Mouse (Mus musculus) urinary bladder, adult 18-20 months (tissue): ENCODE results near the gene Msln.

Source experiments
- DNase-seq, 2 experiments: peaks; one replicate each; pipeline ENCODE4 v3.0.0; 2022; ENCODE audit warnings: low spot score in 2 of 2, mixed read lengths in 2 of 2

Gene Msln

GRCm38 (mm10) chr17:25754241-25754640, at the start of gene Msln:
Msln (minus strand) TSS chr17:25754378.
- no peak for DNase-seq

DNA sequence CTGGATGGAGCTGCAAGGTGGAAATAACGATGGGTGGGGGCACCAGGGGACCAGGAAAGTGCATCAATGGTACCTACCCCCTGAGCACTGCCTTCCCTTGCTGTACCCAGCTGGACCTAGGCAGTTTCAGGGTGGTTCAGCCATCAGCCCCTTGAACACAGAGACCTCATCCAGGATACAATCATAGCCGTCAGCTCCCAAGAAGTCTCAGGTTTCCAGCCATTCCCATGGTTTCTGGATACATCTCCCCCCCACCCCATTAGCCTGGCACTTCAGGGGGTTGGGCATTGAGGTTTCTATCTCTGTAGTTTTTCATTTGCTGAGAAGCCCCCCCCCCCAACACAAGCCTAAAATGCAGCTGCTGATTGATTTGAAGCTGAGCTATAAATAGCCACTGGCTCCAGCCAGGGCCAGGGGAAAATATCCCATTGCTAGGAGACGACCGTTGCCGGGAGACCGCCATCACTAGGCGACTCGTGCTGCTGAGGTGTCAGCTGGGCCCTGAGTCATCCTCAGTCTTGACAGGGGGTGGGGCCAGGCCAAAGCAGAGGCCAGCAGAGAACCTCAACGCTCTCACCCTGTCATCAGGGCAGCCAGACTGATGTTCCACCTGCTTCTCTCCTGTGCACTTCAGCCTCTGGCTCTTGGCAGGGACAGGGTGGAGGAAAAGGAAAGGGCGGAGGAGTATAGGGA, 48.8 kb upstream of the Msln start:
- DNase-seq = no peak

DNA sequence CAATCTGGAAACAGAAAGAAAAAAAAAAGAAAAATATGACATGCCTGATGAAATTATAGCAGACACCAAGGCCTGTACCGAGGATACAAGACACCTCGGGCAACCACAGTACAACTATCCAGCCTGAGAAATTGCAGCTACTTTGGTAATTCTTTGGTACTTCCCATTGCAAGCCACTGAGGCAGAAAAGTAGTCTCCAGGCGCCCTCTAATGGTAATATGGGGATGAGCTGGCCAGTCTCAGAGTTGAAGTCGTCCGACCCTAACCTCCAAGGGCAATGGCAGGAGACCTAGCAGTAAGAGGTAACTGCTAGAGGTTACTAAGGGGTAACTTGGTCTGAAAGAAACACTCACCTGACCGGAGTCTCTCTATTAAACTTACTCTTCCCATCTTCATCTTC, 46.9 kb upstream of the Msln start:
- DNase-seq = peak in 1 of 2 experiments; percentile 39

- peak; percentile 74 to 82 for DNase-seq
Measured at GRCm38 (mm10) chr17:25796951-25797369, 42.8 kb upstream of the Msln start, which contains the start of gene Metrn. Metrn (minus strand) TSS chr17:25797136.

DNA sequence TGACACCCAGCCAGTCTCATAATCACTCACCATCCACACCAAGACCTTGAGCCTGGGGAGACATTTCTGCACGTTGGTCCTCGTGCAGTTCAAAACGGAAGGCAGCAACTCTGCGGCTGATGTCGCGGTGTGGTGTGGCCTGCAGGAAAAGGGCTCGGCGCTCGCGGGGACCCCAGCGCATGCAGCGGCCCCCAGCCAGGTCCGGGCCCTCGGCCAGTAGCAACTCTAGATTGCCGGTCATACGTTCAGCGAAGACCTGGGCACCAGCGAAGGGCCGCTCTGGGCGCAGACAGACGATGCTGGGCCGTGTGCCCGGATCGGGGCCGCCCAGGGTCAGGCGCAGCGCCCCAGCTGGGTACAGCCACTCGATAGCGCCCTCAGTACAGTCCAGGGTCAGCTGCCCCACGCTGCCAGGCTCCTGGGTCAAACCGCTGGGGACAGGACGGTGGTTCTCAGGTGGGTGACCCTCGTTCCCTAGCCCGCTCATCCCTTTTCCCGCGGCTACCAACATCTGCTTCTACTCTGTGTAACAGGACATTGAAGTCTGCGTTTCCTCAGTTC, 42.1 kb upstream of the Msln start:
- DNase-seq = no peak

- no peak for DNase-seq
Measured at GRCm38 (mm10) chr17:25795609-25796092, 41.5 kb upstream of the Msln start, which contains the start of gene AC134908.4. AC134908.4 (minus strand) TSS chr17:25795659.

DNA sequence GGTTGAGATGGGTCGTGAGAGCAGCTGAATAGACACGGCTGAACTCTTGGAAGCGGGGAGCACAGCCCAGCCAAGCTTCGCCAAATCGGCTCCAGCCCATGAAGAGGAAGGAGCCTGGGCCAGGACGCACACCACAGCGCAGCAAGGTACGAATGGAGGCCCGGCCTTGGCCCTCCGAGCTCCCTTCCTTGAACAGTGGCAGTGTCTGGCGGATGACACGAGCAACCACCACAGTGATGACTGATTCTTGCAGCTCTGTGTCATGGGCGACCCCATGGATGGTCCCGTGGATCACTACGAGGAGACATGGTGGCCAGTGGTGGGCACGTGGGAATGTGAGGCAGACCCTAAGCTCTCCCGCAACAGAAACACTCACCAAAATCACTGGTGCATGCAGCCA, 40.8 kb upstream of the Msln start:
- no peak for DNase-seq

- no peak for DNase-seq
Measured at GRCm38 (mm10) chr17:25794197-25794596, 40.0 kb upstream of the Msln start.

GRCm38 (mm10) chr17:25792615-25793014, 38.4 kb upstream of the Msln start, which contains the start of gene Fam173a:
Fam173a (minus strand) TSS chr17:25792901.
- DNase-seq = peak in 1 of 2 experiments; percentile 43

DNA sequence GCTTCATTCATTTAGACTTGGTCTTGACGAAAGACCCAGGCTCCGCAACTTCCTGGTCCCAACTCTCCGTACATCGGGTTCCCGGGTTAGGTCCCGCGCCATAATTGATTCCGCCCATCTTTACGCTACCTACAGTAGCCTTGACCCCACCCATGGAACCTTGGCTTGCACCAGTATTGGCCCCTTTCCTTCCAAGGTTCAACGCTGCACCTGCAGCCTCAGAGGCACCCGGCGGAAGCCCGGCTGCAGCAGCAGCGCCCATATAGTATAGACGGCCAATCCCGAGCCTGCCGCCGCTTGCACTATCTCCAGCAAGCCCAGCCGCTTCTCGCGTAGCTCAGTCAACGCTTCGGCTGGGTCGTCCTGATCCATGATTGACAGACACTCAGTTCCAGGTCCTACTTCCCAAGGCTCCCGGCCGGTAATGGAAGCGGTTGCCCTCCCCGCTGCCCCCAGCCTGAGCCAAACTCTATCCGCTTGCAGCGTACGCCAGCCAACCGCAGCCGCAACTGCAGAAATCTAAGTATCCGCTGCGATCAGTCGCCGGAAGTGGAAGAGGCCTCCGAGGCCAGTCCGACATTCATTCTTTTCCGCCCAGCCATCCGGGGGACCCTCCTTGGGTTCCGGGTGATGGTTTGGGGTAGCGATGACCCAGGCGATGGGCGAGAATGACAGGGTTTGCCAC, 37.8 kb upstream of the Msln start:
- DNase-seq = peak; percentile 74 to 87

- DNase-seq = no peak
Measured at GRCm38 (mm10) chr17:25791320-25791842, 37.2 kb upstream of the Msln start.

GRCm38 (mm10) chr17:25786781-25787504, 32.8 kb upstream of the Msln start:
- DNase-seq = no peak

GRCm38 (mm10) chr17:25786280-25786679, 32.1 kb upstream of the Msln start, which contains the start of gene Ccdc78:
Ccdc78 (plus strand) TSS chr17:25786580.
- no peak for DNase-seq

- peak; percentile 90 to 94 for DNase-seq
Measured at GRCm38 (mm10) chr17:25785281-25785745, 31.1 kb upstream of the Msln start, which contains the start of gene Haghl. Haghl (minus strand) TSS chr17:25785673.

- no peak for DNase-seq
Measured at GRCm38 (mm10) chr17:25783861-25784574, 29.8 kb upstream of the Msln start.

- DNase-seq = no peak
Measured at GRCm38 (mm10) chr17:25783086-25783485, 28.9 kb upstream of the Msln start.

GRCm38 (mm10) chr17:25781339-25781738, 27.2 kb upstream of the Msln start:
- DNase-seq = no peak

- DNase-seq = no peak
Measured at GRCm38 (mm10) chr17:25777948-25778347, 23.8 kb upstream of the Msln start.

- no peak for DNase-seq
Measured at GRCm38 (mm10) chr17:25775318-25776062, 21.3 kb upstream of the Msln start.
